Mouse (Mus musculus) CH12F3 (cell line): ENCODE results near the gene Tgif1.

ENCODE experiments used
- in situ Hi-C: fragments of 300-500 bp; cut with MboI; formaldehyde crosslinking; loops from 2 replicates; pipeline ENCODE4 v1.14.3; 2020; ENCODE audit warnings: low sequenced_read_pairs

Gene Tgif1

DNA sequence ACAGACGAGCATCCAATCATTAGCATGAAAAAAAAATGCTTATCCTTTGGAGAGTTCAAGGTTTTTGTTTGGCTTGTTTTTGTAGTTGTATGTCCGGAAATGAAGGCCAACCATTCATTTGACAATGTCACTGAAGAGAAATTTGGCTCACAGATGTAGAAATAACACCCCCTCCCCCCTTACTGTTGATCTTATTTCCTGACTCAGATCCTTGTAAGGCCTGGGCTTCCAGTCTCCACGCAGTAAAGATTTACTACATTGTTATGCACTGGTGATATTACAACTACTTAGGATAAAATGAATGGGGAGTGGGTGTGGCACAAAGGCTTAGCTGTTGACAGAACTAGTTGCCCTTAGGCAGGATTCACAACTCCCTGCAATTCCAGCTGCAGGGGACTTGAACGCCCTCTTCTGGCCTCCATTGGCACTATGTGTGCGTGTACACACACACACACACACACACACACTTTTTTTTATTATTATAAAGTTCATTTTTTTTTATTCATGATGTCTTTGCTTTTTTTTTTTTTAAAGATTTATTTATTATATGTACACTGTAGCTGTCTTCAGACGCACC, 13.3 kb upstream of the Tgif1 start:
- in situ Hi-C loops = no loop called here

DNA sequence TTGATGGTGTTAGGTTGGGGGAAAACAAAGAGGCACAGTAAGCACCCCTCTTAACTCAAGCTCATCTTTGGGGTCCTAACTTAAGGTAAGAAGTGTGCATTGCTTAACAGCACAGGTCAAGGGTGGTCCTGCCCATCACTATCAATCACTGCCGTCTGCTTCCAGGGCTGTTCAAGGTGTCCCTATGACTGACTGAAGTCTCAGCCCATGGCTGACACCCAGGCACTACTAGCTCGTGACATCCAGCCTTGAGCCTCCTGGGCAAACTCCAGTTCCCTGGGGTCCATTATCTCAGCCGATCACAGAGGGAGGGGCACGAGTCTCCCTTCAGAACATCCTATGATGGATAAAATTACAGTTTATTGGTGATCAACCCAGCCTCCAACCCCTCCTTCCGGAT, 12.7 kb upstream of the Tgif1 start:
- in situ Hi-C loops = no loop called here

DNA sequence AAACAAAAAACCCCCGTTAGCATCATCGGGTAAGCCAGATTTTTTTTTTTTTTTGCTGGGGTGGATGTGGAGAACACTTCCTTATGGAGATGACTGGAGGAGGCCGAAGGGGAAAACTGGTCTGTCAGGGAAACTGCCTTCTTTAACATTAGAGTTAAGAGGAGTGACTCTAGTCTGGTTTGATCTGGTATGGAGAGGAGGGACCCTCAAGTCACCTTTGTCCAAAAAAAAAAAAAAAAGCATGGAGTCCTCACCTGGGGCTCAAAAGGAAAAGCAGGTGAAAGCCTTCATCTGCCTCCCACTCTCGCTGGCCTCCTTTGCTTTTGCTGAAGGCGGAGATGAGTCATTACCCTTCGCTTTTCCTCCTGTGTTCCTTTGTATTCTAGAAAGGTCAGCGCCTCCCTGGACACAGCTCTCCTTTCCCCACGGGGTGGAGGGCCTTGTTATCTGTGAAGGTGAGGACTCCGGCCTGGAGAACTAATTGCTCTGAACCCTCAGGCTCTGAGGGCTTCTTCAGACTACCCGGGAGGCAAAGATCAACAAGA, 11.8 kb upstream of the Tgif1 start:
- in situ Hi-C loops = no loop called here

DNA sequence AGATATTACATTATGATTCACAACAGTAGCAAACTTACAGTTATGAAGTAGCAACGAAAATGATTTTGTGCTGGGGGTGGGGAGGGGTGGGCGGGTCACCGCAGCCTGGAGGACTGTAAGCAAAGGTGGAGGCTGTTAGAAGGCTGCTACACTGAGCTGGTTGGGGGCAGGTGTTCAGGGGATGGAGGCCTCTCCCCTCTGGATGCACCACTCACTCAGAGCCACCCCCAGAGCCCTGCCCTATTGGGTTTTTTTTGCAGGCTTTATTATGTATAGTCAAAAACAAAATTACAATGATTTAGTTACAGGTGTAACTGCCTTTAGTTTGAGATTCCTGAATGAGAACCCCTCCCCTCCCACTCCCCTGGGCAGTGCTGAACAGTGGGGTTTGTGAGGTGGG, 11.3 kb upstream of the Tgif1 start:
- in situ Hi-C loops = no loop called here

DNA sequence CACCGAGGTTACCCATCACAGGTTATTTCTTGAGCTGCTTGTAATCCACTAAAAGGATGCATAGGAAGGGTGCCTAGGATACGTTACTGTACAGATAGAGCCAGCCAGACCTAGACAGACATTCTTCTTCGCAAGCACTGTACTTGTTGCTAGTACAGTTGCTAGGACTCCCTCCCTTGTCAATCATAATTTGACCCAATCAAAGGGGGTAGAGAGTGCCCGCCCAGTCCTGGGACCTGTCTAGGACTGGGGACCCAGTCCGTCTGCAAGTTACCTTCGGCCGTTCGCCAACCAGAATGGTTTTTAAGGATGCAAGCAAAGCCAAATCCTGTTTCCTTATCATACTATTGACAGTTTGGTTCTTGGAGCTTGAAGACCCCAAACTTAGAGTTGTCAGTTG, 10.8 kb upstream of the Tgif1 start:
- in situ Hi-C loops = no loop called here

DNA sequence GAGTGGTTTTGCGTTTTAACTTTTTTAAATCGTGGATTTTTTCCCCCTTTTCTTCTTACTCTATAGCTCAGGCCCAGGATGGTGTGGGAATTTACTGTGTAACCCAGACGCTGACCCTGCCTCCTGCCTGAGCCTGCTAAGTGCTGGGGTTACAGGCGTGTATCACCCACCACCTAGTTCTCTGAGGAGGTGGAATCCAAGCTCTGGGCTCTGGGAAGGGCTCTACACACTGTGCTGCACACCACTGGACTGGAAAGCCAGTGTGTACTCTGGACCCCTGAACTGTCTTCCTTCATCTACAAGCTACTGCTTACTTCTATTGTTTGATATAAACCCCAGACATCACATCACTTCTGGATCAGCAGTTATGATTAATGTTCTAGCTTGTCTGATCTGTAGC, 5.5 kb upstream of the Tgif1 start:
- in situ Hi-C loops = no loop called here

DNA sequence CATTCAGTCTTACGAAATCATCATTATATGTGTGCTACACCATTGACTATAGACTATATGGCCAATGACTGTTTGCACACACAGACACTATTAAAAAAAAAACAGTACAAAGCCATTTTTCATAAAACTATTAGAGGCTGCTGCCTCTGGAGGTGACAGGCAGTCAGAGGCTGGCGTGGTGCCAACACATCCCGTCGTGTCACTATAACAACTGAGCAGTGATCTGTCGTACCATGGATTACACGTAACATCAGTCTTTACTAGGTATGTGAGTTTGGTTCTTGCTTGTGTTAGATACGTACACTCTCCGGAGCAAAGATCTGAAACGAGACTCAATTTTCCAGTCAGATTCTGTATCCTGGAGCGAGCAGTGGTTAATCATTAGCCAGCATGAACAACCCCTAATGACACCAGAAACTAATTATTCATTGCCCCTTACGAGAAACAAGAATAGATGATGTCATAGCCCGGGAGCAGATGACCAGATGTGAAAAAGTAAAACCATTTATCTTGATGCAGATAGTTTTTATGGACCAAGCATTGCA, 3.6 kb upstream of the Tgif1 start:
- in situ Hi-C loops = no loop called here

DNA sequence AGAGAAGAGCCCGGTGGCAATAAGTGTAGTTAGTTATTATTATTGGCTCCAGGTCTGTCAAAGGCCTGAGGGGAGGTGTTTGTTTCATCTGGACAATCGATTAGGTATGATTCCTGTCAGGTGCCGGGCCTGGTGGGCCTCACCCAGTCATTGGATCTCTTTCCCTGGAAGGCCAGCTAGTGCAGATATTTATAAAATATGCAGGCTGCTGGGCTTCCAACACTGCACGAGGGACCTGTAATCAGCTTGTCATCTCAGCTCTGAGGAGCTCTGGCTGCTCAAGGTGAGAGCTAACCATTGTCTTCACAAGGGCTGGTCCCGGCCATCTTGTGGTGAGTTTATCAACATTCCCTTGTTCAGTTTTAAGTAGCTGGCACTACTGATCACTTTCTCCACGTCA, 675 bp upstream of the Tgif1 start:
- in situ Hi-C loops = no loop called here

DNA sequence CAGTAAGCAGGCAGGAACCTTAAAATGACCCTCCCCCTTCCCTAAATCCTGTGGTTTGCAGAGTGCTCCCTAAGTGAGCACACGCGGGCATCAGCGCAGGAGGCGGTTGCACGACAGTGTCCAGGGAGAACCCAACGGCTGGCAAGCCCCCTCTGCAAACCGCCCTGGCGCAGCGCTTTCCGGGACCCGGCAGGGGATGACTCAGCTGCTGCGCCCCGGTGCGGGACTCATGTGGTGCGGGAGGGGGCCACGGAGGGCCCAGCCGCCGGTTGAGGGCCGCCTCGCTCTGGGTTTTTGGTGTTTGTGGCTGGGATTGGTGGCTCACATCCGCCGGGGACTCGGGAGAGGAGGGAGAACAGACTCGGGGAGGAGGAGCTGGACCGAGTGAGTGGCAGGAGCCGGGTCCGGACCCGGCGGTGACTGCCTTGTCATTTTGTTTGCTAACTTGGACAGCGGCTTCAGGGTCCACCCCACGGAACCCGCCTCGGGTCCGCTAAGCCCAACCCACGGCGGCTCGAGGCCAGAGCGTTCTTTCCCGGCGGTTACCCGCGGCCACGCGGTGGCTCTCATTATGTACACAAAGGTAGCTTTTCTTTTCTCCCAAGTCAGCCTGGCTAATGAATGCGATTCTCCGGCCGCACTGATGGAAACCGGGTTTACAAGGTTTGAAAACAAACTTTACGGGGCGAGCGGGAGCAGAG, 510 bp downstream of the Tgif1 start:
- in situ Hi-C loops = no loop called here

DNA sequence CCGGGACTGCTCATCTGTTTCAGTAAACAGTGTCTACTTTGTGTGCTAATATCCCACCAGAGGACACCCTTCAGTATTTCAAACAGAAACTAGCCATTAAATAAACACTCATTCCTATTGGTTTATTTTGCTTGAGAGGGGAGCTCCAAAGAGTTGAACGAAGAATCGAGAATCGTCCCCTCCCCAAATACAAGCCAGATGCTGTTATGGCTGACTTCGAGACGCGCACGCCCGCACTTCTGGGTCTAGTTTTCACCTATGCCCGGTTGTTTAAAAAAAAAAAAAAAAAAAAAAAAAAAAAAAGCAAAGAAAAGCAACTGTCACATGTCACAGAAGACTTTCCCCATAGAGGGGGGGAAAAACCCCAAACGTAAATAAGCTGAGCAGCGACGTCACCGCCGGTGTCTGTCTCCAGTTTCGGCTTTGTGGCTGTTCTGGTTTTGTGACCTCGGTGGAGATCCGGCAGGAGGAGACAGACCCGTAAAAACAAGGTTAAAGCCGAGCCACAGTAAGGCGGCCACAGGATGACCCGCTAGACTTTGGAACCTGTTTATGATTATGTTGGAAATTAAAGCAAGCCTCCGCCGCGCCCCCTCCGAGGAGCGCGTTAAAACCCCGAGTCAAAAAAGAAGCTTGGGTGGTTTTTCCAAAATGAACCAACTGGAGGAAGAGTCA, 1.2 kb downstream of the Tgif1 start:
- in situ Hi-C loops = no loop called here

DNA sequence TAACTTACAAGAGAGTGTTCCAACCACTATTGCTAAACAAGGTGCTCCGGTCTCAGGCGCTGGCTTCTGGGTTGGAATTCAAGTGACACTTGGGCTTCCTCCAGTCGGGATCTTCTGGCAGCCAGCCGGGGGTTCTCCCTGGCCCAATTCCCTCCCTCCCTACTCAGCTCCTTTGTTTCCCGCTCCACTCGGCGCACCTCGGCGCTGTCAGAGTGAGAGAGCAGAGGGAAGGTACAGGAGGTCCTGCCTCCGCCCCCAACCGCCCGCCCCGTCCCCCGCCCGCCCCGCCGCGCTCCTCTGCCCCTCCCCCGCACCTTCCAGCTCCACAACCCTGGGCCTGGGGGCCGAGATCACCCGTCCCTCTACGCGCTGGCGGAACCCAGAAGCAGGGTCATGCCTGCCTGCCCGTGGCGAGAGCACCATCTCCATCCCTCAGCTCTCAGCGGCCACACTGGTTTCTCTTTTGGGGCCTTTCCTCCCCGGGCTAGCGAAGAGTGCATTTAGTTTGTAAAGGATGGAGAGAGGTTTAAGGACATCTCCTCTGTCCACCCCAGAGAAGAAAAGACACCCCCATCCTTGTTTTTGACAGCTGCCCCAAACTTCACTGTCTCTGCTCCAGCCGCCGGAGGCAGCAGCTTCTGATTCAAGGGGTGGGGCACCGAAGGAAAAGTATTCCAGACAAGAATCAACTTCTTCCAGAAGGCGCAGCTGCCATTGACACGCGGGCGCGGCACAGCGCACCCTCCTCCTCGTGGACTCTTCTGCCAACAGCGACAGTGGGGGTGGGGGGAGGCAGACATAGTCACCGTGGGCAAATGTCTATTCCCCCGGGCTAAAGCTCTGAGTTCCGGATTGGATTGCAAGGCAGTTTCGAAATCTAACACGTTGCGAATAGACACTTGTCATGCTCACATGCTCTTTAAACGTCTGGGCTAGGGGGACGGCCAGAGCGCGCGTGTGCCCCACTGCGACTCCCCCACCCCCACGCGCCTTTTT, 2.1 kb downstream of the Tgif1 start:
- in situ Hi-C loops = no loop called here

DNA sequence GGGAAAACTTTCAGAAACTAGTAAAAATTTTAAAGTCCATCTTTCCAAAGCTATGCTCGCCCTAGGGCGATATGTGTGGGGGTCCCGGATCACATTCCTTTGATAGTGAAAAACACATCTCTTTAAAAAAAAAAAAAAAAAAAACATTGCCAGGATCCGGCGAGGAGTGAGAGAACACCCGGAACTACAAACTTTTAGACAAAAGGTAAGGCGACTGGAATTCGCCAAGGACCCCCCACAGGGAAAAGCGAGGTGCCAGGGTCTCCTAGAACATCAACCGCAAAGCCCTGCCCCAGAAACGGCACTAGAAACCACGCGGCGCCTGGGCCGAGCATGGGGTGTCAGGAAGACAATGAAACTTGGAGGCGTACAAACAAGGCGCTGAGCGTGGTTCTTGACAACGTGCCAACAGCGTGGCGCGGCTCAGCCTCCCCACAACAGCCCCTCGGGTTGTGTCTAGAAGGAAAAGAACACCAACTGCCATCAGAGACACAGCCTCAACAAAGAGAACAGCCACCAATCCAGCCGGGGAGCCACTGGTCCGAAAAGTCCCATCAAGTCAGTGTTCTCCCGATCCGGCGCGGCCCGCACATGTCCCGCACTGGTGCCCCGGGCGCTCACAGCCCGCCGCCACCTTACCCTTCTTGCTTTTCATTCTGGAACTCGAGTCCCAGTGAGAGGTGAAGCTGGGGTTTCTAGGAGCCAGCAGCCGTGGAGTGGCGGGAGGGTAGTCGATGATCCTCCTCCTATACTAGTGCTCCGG, 2.9 kb downstream of the Tgif1 start:
- in situ Hi-C loops = no loop called here

DNA sequence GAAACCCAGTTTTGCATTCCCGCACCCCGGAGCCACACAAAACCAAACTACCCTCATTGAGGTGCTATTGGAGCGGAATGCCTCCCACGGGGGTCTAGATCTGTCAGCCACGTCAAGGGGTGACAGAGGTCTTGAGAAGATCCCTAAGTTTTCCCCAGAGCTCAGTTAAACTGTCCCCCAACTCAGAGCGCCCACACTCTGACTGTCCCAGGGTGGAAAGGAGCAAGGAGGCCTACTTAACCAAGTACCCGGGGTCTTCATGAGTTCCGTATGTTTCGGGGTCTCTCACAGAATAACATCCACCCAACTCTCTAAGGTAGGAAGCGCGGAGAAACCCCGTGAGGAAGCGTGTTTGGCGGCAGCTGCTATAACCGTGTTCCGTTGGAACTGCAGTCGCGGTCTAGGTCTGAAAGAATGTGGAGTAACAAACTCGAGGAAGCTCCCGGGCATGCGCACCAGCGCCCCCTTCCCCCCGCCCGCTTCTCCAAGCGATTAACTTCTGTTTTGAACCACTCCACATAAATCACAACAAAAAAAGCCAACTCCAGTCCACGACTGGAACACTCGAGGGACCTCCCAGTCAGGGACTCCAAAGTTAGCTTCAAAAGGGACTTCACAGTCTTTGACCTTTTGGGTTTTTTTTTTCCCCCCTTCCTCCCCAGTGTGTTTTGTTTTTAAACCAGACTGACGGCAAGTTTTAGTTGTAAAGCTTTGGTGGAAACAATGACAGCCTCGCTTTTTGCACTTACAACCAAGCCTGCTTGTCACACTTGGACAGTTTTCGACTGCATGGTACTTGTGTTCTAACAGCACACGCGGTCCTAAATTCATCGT, 3.7 kb downstream of the Tgif1 start:
- in situ Hi-C loops = no loop called here

DNA sequence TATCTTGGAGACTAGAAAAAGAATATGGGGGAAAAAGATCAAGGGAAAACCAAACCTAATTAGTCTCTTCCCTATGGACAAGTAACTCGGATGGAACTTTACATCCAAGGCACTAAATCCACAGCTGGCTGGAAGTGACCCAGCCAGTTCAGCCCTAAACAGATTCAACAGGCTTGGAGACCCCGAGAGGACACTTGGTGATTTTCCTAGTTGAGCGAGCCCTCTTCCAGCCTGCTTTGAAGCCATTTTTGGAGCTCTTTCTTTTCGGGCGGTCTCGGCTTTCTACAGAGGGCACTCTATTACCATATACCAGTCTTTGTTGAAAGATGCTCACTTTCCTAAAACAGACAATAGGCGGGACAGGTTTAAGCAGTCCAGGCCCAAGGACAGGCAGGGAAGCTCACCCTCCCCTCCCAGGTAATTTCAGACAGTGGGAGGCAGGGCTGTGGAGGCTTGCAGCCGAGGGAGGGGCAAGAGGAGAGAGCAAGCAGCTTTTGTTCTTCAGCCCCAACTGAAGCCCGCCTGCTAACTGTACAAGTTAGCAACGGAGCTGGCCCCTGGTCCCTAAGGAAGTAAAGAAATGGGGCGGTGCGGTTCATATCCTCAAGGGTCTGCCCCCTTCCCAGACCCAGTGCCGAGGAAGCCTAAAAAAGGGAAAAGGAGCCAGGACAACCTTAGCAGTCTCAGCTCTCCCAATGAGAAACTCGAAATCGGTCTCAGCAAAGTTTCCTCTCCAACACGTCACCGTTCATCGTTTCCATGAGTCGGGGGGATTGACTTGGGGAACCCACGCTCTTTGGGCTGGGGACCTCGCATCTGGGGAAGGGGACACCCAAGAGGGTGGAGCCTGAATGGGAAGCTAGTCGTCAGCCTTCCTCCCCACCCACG, 4.6 kb downstream of the Tgif1 start:
- in situ Hi-C loops = no loop called here

DNA sequence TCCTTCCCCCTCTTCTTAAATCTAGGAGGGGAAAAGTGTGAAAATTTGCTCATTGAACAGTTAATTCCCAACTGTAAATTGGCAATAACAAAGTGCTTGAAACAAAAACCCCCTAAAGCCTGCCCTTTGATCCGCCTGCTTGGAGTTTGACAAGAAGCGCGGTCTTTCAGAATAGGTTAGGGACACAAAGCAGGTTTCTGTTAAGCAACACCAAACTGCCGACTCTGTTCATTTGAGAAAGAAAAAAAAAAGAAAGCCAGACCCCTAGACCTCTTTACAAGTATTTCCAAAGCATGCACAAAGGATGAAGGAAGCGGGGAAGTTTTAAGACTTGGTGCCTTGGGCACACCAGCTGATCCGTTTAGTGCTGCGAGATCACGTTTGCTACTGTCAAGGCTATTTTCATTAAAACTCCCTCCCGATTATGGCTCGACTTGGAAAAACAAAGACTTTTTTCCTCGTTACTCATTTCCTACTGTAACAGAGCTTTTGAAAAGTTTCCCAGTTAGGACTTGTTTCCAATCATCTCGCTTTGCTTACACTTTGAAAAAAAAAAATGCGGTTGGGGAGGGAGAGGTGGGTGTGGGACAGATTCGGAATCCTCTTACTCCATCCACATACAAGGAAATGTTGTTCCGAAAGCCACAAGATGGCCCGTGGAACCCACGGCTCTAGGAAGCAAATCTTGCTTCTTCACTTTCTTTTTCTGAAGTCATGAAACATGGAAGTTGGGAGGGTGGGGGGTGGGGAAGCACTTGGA, 5.4 kb downstream of the Tgif1 start:
- in situ Hi-C loops = no loop called here

DNA sequence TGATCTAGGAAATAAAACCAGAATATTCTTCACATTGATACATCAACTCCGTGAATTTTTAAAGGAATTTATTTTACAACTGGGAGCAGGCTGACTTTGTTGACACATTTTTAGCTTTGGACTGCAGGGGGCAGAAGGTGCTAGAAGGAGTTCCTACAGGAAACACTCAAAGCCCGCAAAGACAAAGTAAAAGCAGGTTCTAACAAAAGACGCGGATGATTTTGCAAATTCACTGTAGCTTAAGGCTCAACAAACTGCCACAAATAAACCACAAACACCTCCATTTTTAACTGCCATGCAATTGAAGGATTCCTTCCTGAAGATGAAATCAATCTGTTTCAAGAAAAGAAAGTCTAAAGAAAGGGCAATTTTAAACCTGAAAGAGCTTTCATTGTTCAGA, 6.3 kb downstream of the Tgif1 start:
- in situ Hi-C loops = no loop called here

DNA sequence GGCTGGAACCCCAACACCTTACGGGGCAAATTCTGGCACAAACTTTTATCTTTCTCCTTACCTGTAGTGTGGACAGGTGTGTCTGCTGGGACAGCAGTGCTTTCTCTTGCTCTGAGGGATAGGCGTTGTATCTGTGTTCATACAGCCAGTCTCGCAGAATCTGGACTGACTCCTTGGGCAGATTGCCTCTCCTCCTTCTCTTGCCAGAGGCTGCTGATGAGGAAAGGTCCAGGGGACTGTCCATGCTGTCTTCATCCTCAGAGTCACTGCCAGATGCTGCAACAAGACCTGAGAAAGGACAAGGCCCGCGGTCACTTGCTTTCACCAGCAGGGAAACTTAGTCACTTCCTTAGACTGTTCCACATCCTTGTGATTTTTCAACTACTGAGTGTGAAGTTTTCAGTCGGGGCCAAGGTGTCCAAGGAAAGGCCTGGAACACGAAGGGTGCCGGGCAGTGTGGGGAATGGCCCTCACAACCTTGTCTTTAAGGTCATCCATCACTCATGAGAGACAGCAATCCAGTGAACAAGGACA, 7.2 kb downstream of the Tgif1 start:
- in situ Hi-C loops = no loop called here
